Mouse (Mus musculus) heart, embryonic 13.5 days (tissue): ENCODE data around the gene Lekr1. TPM values are rescaled to one million over a fixed set of nuclear protein-coding genes. Genes with fewer than 3 reads are reported as not detected.
A peak's percentile ranks its signal among the peaks of the same experiment; 100 is the strongest.

Experiments
- ATAC-seq: fragments of 200-750 bp; cut with Nextera tagmentation; 2 replicates; pipeline ENCODE4 v1.8.0; 2017; ENCODE audit warnings: moderate TSS enrichment; ENCODE audit not compliant: insufficient number of reproducible peaks, low FRiP score, low TSS enrichment; ENCODE audit errors: extremely low read depth
- H3K27ac ChIP-seq: fragments of 300-500 bp; sonication (generic); replicated peaks from 2 replicates; pipeline ENCODE4 v1.5.1; 2015; ENCODE audit warnings: moderate library complexity, mild to moderate bottlenecking, inconsistent platforms
- H3K27me3 ChIP-seq: fragments of 300-500 bp; sonication (generic); replicated peaks from 2 replicates; pipeline ENCODE4 v1.6.1; 2015; ENCODE audit warnings: mild to moderate bottlenecking, inconsistent platforms
- H3K36me3 ChIP-seq: fragments of 300-500 bp; sonication (generic); 2 replicates; pipeline ENCODE4 v1.6.1; 2015; ENCODE audit warnings: mild to moderate bottlenecking, inconsistent platforms
- H3K4me1 ChIP-seq: fragments of 300-500 bp; sonication (generic); 2 replicates; pipeline ENCODE4 v1.6.1; 2015; ENCODE audit warnings: inconsistent platforms
- H3K4me2 ChIP-seq: fragments of 300-500 bp; sonication (generic); 2 replicates; pipeline ENCODE4 v1.6.1; 2015; ENCODE audit warnings: inconsistent platforms, mild to moderate bottlenecking, moderate library complexity
- H3K4me3 ChIP-seq: fragments of 300-500 bp; sonication (generic); 2 replicates; pipeline ENCODE4 v1.5.1; 2015; ENCODE audit warnings: moderate library complexity, mild to moderate bottlenecking, inconsistent platforms
- H3K9ac ChIP-seq: fragments of 300-500 bp; sonication (generic); 2 replicates; pipeline ENCODE4 v1.6.1; 2015; ENCODE audit warnings: inconsistent platforms, mild to moderate bottlenecking, moderate library complexity
- H3K9me3 ChIP-seq: fragments of 300-500 bp; sonication (generic); 2 replicates; pipeline ENCODE4 v1.6.1; 2016; ENCODE audit warnings: inconsistent platforms
- WGBS: fragments of 180-500 bp; shearing (Covaris S2); methylation state at CpG from one replicate; pipeline ENCODE4 v1.1.7; 2015; ENCODE audit warnings: mixed read lengths; 5-methylcytosine and 5-hydroxymethylcytosine counted together
- polyA plus RNA-seq: library from polyadenylated mRNA; unstranded; fragments of >200 nt; fragmentation: Nextera tagmentation; extraction: Ambion mirVana; gene quantifications from 2 replicates; pipeline ENCODE4 v1.2.1, GENCODE M21; 2015

Gene Lekr1
- polyA plus RNA-seq, 1 experiment from 2014 or later, result 6.6 TPM

- no peak overlapping the region for H3K4me3 ChIP-seq
- H3K4me1 ChIP-seq, result peaks cover 39% of the 10 kb centered on the region
- H3K36me3 ChIP-seq, result no peaks in the 10 kb centered on the region
- ATAC-seq, result no peak
- H3K9me3 ChIP-seq, result no peaks in the 10 kb centered on the region
- H3K4me2 ChIP-seq, result no peak overlapping the region
- no peaks in the 10 kb centered on the region for H3K27me3 ChIP-seq
- no peak overlapping the region for H3K27ac ChIP-seq
- H3K9ac ChIP-seq, result no peak overlapping the region
Observed at GRCm38 (mm10) chr3:65839664-65840063, 173.6 kb downstream of the Lekr1 start.

GRCm38 (mm10) chr3:65841175-65841574 is 175.1 kb downstream of the Lekr1 start:
- H3K9ac ChIP-seq, result no peak overlapping the region
- 77% methylated on average over 8 of the region's 8 CpGs for WGBS
- H3K27me3 ChIP-seq, result no peaks in the 10 kb centered on the region
- H3K4me1 ChIP-seq, result peaks cover 54% of the 10 kb centered on the region
- H3K36me3 ChIP-seq, result no peaks in the 10 kb centered on the region
- H3K27ac ChIP-seq, result no peak overlapping the region
- H3K4me2 ChIP-seq, result no peak overlapping the region
- no peak overlapping the region for H3K4me3 ChIP-seq
- no peaks in the 10 kb centered on the region for H3K9me3 ChIP-seq
- no peak for ATAC-seq

- 64% methylated on average over 5 of the region's 5 CpGs for WGBS
- Histone ChIP-seq H3K36me3 (no peaks in the 10 kb centered on the region), H3K9me3 (no peaks in the 10 kb centered on the region), H3K27me3 (no peaks in the 10 kb centered on the region), H3K4me2 (no peak overlapping the region), H3K4me1 (peaks cover 63% of the 10 kb centered on the region), H3K4me3 (no peak overlapping the region), H3K27ac (peak overlapping the region; percentile 55), H3K9ac (no peak overlapping the region)
- ATAC-seq, result no peak
Observed at GRCm38 (mm10) chr3:65842515-65843184, 176.6 kb downstream of the Lekr1 start.

GRCm38 (mm10) chr3:65843185-65843552 is 177.1 kb downstream of the Lekr1 start:
- WGBS, result 17% methylated on average over 4 of the region's 4 CpGs
- H3K27ac ChIP-seq, result peak overlapping the region; percentile 55

GRCm38 (mm10) chr3:65844302-65844701 is 178.3 kb downstream of the Lekr1 start:
- ATAC-seq, result no peak
- 83% methylated on average over 10 of the region's 10 CpGs for WGBS
- Histone ChIP-seq H3K4me2 (no peak overlapping the region), H3K9me3 (no peaks in the 10 kb centered on the region), H3K4me3 (no peak overlapping the region), H3K36me3 (no peaks in the 10 kb centered on the region), H3K9ac (no peak overlapping the region), H3K27me3 (no peaks in the 10 kb centered on the region), H3K27ac (peak overlapping the region; percentile 84), H3K4me1 (peaks cover 64% of the 10 kb centered on the region)

More at GRCm38 (mm10) chr3:65843185-65843552, 177.1 kb downstream of the Lekr1 start:
- ATAC-seq, result no peak
- H3K4me2 ChIP-seq, result no peak overlapping the region
- no peaks in the 10 kb centered on the region for H3K36me3 ChIP-seq
- H3K4me3 ChIP-seq, result no peak overlapping the region
- H3K9me3 ChIP-seq, result no peaks in the 10 kb centered on the region
- H3K4me1 ChIP-seq, result peaks cover 64% of the 10 kb centered on the region
- H3K9ac ChIP-seq, result no peak overlapping the region
- H3K27me3 ChIP-seq, result no peaks in the 10 kb centered on the region

GRCm38 (mm10) chr3:65844851-65845552 is 179.0 kb downstream of the Lekr1 start:
- Histone ChIP-seq H3K4me1 (peaks cover 60% of the 10 kb centered on the region), H3K4me3 (no peak overlapping the region), H3K9ac (no peak overlapping the region), H3K9me3 (no peaks in the 10 kb centered on the region), H3K4me2 (no peak overlapping the region), H3K27me3 (no peaks in the 10 kb centered on the region), H3K27ac (peak overlapping the region; percentile 84), H3K36me3 (no peaks in the 10 kb centered on the region)
- 32% methylated on average over 8 of the region's 8 CpGs for WGBS
- ATAC-seq, result no peak

GRCm38 (mm10) chr3:65847158-65847787 is 181.2 kb downstream of the Lekr1 start:
- ATAC-seq, result no peak
- Histone ChIP-seq H3K27me3 (no peaks in the 10 kb centered on the region), H3K27ac (no peak overlapping the region; the same call in 1 of the 2 replicates), H3K4me2 (no peak overlapping the region), H3K4me1 (peaks cover 54% of the 10 kb centered on the region), H3K36me3 (no peaks in the 10 kb centered on the region), H3K4me3 (no peak overlapping the region), H3K9me3 (no peaks in the 10 kb centered on the region), H3K9ac (no peak overlapping the region)
- 64% methylated on average over 4 of the region's 4 CpGs for WGBS

GRCm38 (mm10) chr3:65853746-65854145 is 187.7 kb downstream of the Lekr1 start:
- no peak overlapping the region for H3K9ac ChIP-seq
- 77% methylated on average over 5 of the region's 5 CpGs for WGBS
- no peak overlapping the region for H3K27ac ChIP-seq
- H3K4me2 ChIP-seq, result no peak overlapping the region
- H3K9me3 ChIP-seq, result no peaks in the 10 kb centered on the region
- no peaks in the 10 kb centered on the region; the same call in 1 of the 2 replicates for H3K27me3 ChIP-seq
- H3K36me3 ChIP-seq, result no peaks in the 10 kb centered on the region
- ATAC-seq, result no peak
- peaks cover 14% of the 10 kb centered on the region for H3K4me1 ChIP-seq
- no peak overlapping the region for H3K4me3 ChIP-seq

- no peaks in the 10 kb centered on the region for H3K9me3 ChIP-seq
- 86% methylated on average over 5 of the region's 5 CpGs for WGBS
- no peak for ATAC-seq
- no peak overlapping the region for H3K27ac ChIP-seq
- no peaks in the 10 kb centered on the region; the same call in 1 of the 2 replicates for H3K27me3 ChIP-seq
- H3K4me1 ChIP-seq, result peaks cover 30% of the 10 kb centered on the region
- no peaks in the 10 kb centered on the region for H3K36me3 ChIP-seq
- H3K4me2 ChIP-seq, result no peak overlapping the region
- H3K9ac ChIP-seq, result no peak overlapping the region
- H3K4me3 ChIP-seq, result no peak overlapping the region
Observed at GRCm38 (mm10) chr3:65855521-65855920, 189.5 kb downstream of the Lekr1 start.

GRCm38 (mm10) chr3:65858118-65858517 is 192.1 kb downstream of the Lekr1 start:
- 49% methylated on average over 11 of the region's 11 CpGs for WGBS

GRCm38 (mm10) chr3:65858741-65859348 is 192.8 kb downstream of the Lekr1 start:
- Histone ChIP-seq H3K4me3 (0 out of 2 replicates have a peak overlapping the region, but pooled peaks have one; percentile 6), H3K4me2 (peak overlapping the region; percentile 40), H3K36me3 (no peaks in the 10 kb centered on the region), H3K27me3 (no peaks in the 10 kb centered on the region; the same call in 1 of the 2 replicates), H3K9me3 (no peaks in the 10 kb centered on the region), H3K27ac (0 out of 2 replicates have a peak overlapping the region, but pooled peaks have one; percentile 2), H3K4me1 (peaks cover 61% of the 10 kb centered on the region), H3K9ac (peak overlapping the region; percentile 42; the same call in 1 of the 2 replicates)
- 14% methylated on average over 13 of the region's 13 CpGs for WGBS
- 0 out of 2 replicates have a peak, but pooled peaks have one; percentile 43 for ATAC-seq

More at GRCm38 (mm10) chr3:65858118-65858517, 192.1 kb downstream of the Lekr1 start:
- 0 out of 2 replicates have a peak overlapping the region, but pooled peaks have one; percentile 42 for H3K9ac ChIP-seq
- no peak overlapping the region for H3K4me3 ChIP-seq
- H3K27me3 ChIP-seq, result no peaks in the 10 kb centered on the region; the same call in 1 of the 2 replicates
- H3K4me1 ChIP-seq, result peaks cover 55% of the 10 kb centered on the region
- no peak for ATAC-seq
- peak overlapping the region; percentile 40 for H3K4me2 ChIP-seq
- no peaks in the 10 kb centered on the region for H3K36me3 ChIP-seq
- H3K27ac ChIP-seq, result no peak overlapping the region
- no peaks in the 10 kb centered on the region for H3K9me3 ChIP-seq
